Mouse (Mus musculus) intestine, embryonic 16.5 days (tissue): Measurements from ENCODE around the gene Aggf1. TPM values are rescaled to one million over a fixed set of nuclear protein-coding genes. Genes with fewer than 3 reads are reported as not detected.

Experiments
- ATAC-seq: fragments of 200-750 bp; cut with Nextera tagmentation; 2 replicates; pipeline ENCODE4 v1.8.0; 2017; ENCODE audit warnings: moderate TSS enrichment, moderate library complexity
- H3K27ac ChIP-seq: fragments of 300-500 bp; sonication (generic); 2 replicates; pipeline ENCODE4 v1.5.1; 2014; ENCODE audit warnings: mild to moderate bottlenecking, low read length
- H3K27me3 ChIP-seq: fragments of 300-500 bp; sonication (generic); replicated peaks from 2 replicates; pipeline ENCODE4 v1.6.1; 2014; ENCODE audit warnings: low read length, control low read depth, mixed read lengths; ENCODE audit not compliant: control insufficient read depth, insufficient read depth
- H3K36me3 ChIP-seq: fragments of 300-500 bp; sonication (generic); 2 replicates; pipeline ENCODE4 v1.6.1; 2014; ENCODE audit warnings: low read length, control low read depth; ENCODE audit not compliant: control insufficient read depth, insufficient read depth
- H3K4me1 ChIP-seq: fragments of 300-500 bp; sonication (generic); 2 replicates; pipeline ENCODE4 v1.6.1; 2014; ENCODE audit warnings: low read length, control low read depth, mixed read lengths; ENCODE audit not compliant: control insufficient read depth, insufficient read depth
- H3K4me2 ChIP-seq: fragments of 300-500 bp; sonication (generic); 2 replicates; pipeline ENCODE4 v1.6.1; 2014; ENCODE audit warnings: low read depth, low read length, control low read depth
- H3K4me3 ChIP-seq: fragments of 300-500 bp; sonication (generic); 2 replicates; pipeline ENCODE4 v1.5.1; 2014; ENCODE audit warnings: mild to moderate bottlenecking, low read length
- H3K9ac ChIP-seq: fragments of 300-500 bp; sonication (generic); 2 replicates; pipeline ENCODE4 v1.6.1; 2014; ENCODE audit warnings: low read depth, low read length
- H3K9me3 ChIP-seq: fragments of 300-500 bp; sonication (generic); 2 replicates; pipeline ENCODE4 v1.6.1; 2016; ENCODE audit warnings: low read length, control low read depth; ENCODE audit not compliant: control insufficient read depth
- WGBS: fragments of 180-500 bp; shearing (Covaris S2); extraction: QIAGEN DNeasy Blood & Tissue Kit; methylation state at CpG from one replicate; pipeline ENCODE4 v1.1.7; 2014; 5-methylcytosine and 5-hydroxymethylcytosine counted together
- polyA plus RNA-seq: library from polyadenylated mRNA; unstranded; fragments of >200 nt; fragmentation: Nextera tagmentation; extraction: Ambion mirVana; gene quantifications from 2 replicates; pipeline ENCODE4 v1.2.1, GENCODE M21; 2015

Aggf1 gene
- 22.8 and 25.0 TPM in 2 replicates for polyA plus RNA-seq

- H3K27ac ChIP-seq = peak within 1 kb of the TSS; percentile 88
- peaks cover 11% of the 10 kb centered on the region for H3K4me1 ChIP-seq
- H3K27me3 ChIP-seq = no peaks in the 10 kb centered on the region
- 0 out of 2 replicates have a peak, but pooled peaks cover 3% of the 10 kb centered on the region for H3K36me3 ChIP-seq
- peak within 1 kb of the TSS; percentile 71 for H3K4me2 ChIP-seq
- ATAC-seq = peak; percentile 98
- WGBS = under 1% methylated on average over 85 of the region's 86 CpGs
- no peaks in the 10 kb centered on the region for H3K9me3 ChIP-seq
- H3K4me3 ChIP-seq = peak within 1 kb of the TSS; percentile 74
- H3K9ac ChIP-seq = peak within 1 kb of the TSS; percentile 82
These were observed at the start of gene Aggf1 for GRCm38 (mm10) chr13:95374701-95375553. TSS of gene Aggf1 (minus strand) at chr13:95375352.

DNA sequence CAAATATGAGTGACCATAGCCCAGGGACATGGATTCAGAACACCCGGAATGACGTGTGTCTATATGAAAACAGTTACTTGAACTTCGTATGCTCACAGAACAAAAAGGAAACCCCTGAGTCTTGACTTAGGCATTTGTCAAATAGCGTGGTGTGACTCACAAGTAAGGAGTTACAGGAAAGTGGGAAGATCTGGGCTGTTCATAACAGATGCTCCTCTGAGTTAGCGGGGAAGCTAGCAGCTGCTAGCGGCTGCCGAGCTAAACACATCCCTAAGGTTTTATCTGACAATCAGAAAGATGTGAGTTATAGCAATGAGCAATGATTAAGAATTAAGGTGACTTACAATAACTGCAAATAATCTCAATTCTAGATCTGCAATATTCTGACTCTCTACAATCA, 49.8 kb upstream of the Aggf1 start:
- Histone ChIP-seq H3K9ac (no peak overlapping the region), H3K4me1 (no peaks in the 10 kb centered on the region), H3K36me3 (no peaks in the 10 kb centered on the region), H3K4me3 (no peak overlapping the region), H3K9me3 (no peaks in the 10 kb centered on the region), H3K27me3 (no peaks in the 10 kb centered on the region), H3K4me2 (no peak overlapping the region), H3K27ac (no peak overlapping the region)
- ATAC-seq = no peak
- WGBS = 55% methylated on average over 7 of the region's 7 CpGs

GRCm38 (mm10) chr13:95419204-95419749, 44.1 kb upstream of the Aggf1 start:
- Histone ChIP-seq H3K4me2 (no peak overlapping the region), H3K36me3 (no peaks in the 10 kb centered on the region), H3K4me3 (no peak overlapping the region), H3K27ac (no peak overlapping the region), H3K9ac (no peak overlapping the region), H3K27me3 (no peaks in the 10 kb centered on the region), H3K9me3 (no peaks in the 10 kb centered on the region), H3K4me1 (no peaks in the 10 kb centered on the region)
- ATAC-seq = no peak
- 18% methylated on average over 8 of the region's 8 CpGs for WGBS

GRCm38 (mm10) chr13:95418575-95419203, 43.5 kb upstream of the Aggf1 start:
- no peak overlapping the region for H3K9ac ChIP-seq
- WGBS = 45% methylated on average over 6 of the region's 6 CpGs
- H3K27me3 ChIP-seq = no peaks in the 10 kb centered on the region
- ATAC-seq = no peak
- no peaks in the 10 kb centered on the region for H3K4me1 ChIP-seq
- no peak overlapping the region for H3K4me2 ChIP-seq
- no peaks in the 10 kb centered on the region for H3K9me3 ChIP-seq
- no peak overlapping the region for H3K4me3 ChIP-seq
- no peak overlapping the region for H3K27ac ChIP-seq
- no peaks in the 10 kb centered on the region for H3K36me3 ChIP-seq

DNA sequence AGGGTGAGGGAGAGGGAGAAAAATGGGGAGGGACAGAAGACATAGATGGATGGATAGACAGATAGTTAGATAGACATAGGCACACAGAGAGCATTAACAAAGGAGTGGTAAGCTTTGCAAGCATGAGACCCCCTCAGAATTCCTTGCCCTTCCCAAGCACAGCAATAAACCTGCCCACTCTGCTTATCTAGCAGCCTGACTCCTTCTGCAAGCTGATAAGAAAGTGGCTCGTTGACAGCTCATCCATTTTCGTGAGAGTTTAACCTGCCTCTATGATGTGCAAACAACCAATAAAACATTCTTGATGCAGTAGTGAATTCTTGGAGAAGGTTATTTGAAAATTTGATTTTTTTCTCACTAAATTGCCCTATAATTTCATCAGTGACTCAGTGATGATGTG, 37.1 kb upstream of the Aggf1 start:
- H3K36me3 ChIP-seq = no peaks in the 10 kb centered on the region
- H3K4me1 ChIP-seq = no peaks in the 10 kb centered on the region
- ATAC-seq = no peak; the same call in 1 of the 2 replicates
- H3K4me2 ChIP-seq = no peak overlapping the region
- no peak overlapping the region for H3K9ac ChIP-seq
- 11% methylated on average over 2 of the region's 2 CpGs for WGBS
- no peaks in the 10 kb centered on the region for H3K9me3 ChIP-seq
- no peak overlapping the region for H3K4me3 ChIP-seq
- H3K27ac ChIP-seq = no peak overlapping the region
- no peaks in the 10 kb centered on the region for H3K27me3 ChIP-seq

GRCm38 (mm10) chr13:95393242-95393641, 18.1 kb upstream of the Aggf1 start:
- 86% methylated on average over 7 of the region's 7 CpGs for WGBS
- no peak overlapping the region for H3K27ac ChIP-seq
- no peak overlapping the region for H3K9ac ChIP-seq
- 0 out of 2 replicates have a peak, but pooled peaks cover 5% of the 10 kb centered on the region for H3K9me3 ChIP-seq
- H3K4me2 ChIP-seq = no peak overlapping the region
- no peak for ATAC-seq
- no peaks in the 10 kb centered on the region for H3K36me3 ChIP-seq
- H3K27me3 ChIP-seq = no peaks in the 10 kb centered on the region
- no peak overlapping the region for H3K4me3 ChIP-seq
- no peaks in the 10 kb centered on the region for H3K4me1 ChIP-seq

- no peaks in the 10 kb centered on the region for H3K4me1 ChIP-seq
- no peak overlapping the region for H3K4me2 ChIP-seq
- H3K9ac ChIP-seq = no peak overlapping the region
- H3K9me3 ChIP-seq = no peaks in the 10 kb centered on the region
- ATAC-seq = peak; percentile 44; the same call in 1 of the 2 replicates
- H3K4me3 ChIP-seq = no peak overlapping the region
- no peak overlapping the region for H3K27ac ChIP-seq
- no peaks in the 10 kb centered on the region for H3K27me3 ChIP-seq
- H3K36me3 ChIP-seq = no peaks in the 10 kb centered on the region
- WGBS = 31% methylated on average over 24 of the region's 24 CpGs
These were observed 15.0 kb upstream of the Aggf1 start for GRCm38 (mm10) chr13:95389866-95390865.

- Histone ChIP-seq H3K9ac (no peak overlapping the region), H3K4me3 (no peak overlapping the region), H3K9me3 (no peaks in the 10 kb centered on the region), H3K27me3 (no peaks in the 10 kb centered on the region), H3K27ac (no peak overlapping the region), H3K4me2 (no peak overlapping the region), H3K4me1 (no peaks in the 10 kb centered on the region), H3K36me3 (no peaks in the 10 kb centered on the region)
- WGBS = 77% methylated on average over 5 of the region's 5 CpGs
- ATAC-seq = no peak
These were observed 13.1 kb upstream of the Aggf1 start for GRCm38 (mm10) chr13:95388226-95388625.
